Comparison of ENCODE assay signal across 9 mouse cellular contexts in the genomic region with DNA sequence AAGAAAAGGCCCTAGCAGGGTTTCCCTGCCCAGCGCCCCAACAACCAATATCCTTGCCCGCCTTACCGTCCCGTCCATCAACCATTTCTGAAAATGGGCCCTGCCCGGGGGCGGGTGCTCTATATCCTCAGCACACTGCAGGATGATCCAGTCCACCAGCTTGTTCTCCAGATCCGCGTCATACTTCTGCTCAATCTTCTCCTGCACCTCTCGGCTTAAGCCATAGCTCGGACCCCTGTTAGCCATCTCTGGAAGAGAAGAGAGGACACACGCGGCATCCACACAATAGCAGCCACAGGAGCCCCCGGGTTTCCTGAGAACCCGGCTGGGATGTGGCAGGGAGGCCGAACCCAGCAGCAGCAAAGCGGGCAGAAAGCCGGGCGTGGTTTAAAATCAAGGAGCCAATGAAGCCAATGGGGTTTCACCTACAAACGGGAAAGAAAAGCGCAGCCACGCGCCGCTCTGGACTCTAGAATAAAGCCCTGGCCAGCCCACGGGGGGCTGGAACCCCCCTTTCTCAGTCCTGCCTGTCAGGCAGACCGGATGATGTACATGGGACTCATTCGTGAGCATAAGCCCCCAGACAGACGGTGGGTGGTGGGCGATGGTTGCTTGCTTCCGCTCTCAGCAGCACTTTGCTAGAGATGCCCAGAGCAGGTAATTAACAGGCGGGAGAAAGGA. TPM values are rescaled to one million over a fixed set of nuclear protein-coding genes. Genes with fewer than 3 reads are reported as not detected.
DNase-seq lines count a peak whose midpoint lies in the region; ATAC-seq and TF ChIP-seq lines count a peak whose summit lies in the region.
"Had no signal": no experiment of that assay in that cellular context is flagged by ENCODE, and none has a peak within 500 bp of the region (broad histone marks: within the 10 kb centered on the region; RNA-seq: fewer than 3 reads in every experiment).

A gene (minus strand): TSS at position 548 of the 681 bp plus-strand sequence.

- H3K4me1 ChIP-seq in kidney, embryonic 15.5 days = peaks cover 14% of the 10 kb centered on the region
- H3K4me1 ChIP-seq in intestine, postnatal 0 days (replicated peaks; ENCODE audit: control insufficient read depth, insufficient read depth, low read length) = no peaks in the 10 kb centered on the region
- peaks cover 46% of the 10 kb centered on the region for H3K4me1 ChIP-seq in neural tube, embryonic 15.5 days

- 0 out of 2 replicates have a peak within 1 kb of the TSS, but pooled peaks have one; percentile 4 for H3K27ac ChIP-seq in kidney, embryonic 15.5 days
- no peak within 1 kb of the TSS for H3K27ac ChIP-seq in intestine, postnatal 0 days (ENCODE audit: low read depth, low read length)
- H3K27ac ChIP-seq in neural tube, embryonic 15.5 days (replicated peaks) = peak within 1 kb of the TSS; percentile 97

- no peaks in the 10 kb centered on the region for H3K27me3 ChIP-seq in kidney, embryonic 15.5 days
- H3K27me3 ChIP-seq in intestine, postnatal 0 days (replicated peaks; ENCODE audit: control insufficient read depth, insufficient read depth, low read length) = no peaks in the 10 kb centered on the region
- no peaks in the 10 kb centered on the region for H3K27me3 ChIP-seq in neural tube, embryonic 15.5 days (replicated peaks)

- H3K4me3 ChIP-seq in kidney, embryonic 15.5 days (replicated peaks) = peak within 1 kb of the TSS; percentile 51
- peak within 1 kb of the TSS; percentile 44 for H3K4me3 ChIP-seq in intestine, postnatal 0 days (ENCODE audit: low read depth, low read length)
- H3K4me3 ChIP-seq in neural tube, embryonic 15.5 days (replicated peaks) = peak within 1 kb of the TSS; percentile 64

- H3K9me3 ChIP-seq in kidney, embryonic 15.5 days (replicated peaks) = no peaks in the 10 kb centered on the region
- H3K9me3 ChIP-seq in intestine, postnatal 0 days (ENCODE audit: control insufficient read depth) = no peaks in the 10 kb centered on the region
- no peaks in the 10 kb centered on the region for H3K9me3 ChIP-seq in neural tube, embryonic 15.5 days (replicated peaks)
- H3K9me3 ChIP-seq: G1E had no signal

- 2% methylated on average over 30 of the region's 30 CpGs for WGBS in kidney, embryonic 15.5 days
- WGBS in intestine, postnatal 0 days = 3% methylated on average over 30 of the region's 30 CpGs
- WGBS in neural tube, embryonic 15.5 days = under 1% methylated on average over 30 of the region's 30 CpGs

- H3K9ac ChIP-seq in kidney, embryonic 15.5 days = peak within 1 kb of the TSS; percentile 50
- peak within 1 kb of the TSS; percentile 26; the same call in 1 of the 2 replicates for H3K9ac ChIP-seq in intestine, postnatal 0 days (ENCODE audit: low read depth, low read length)
- peak within 1 kb of the TSS; percentile 79 for H3K9ac ChIP-seq in neural tube, embryonic 15.5 days (replicated peaks)

- peaks cover 9% of the 10 kb centered on the region for H3K36me3 ChIP-seq in kidney, embryonic 15.5 days
- H3K36me3 ChIP-seq in intestine, postnatal 0 days (ENCODE audit: control insufficient read depth, insufficient read depth) = no peaks in the 10 kb centered on the region
- peaks cover 12% of the 10 kb centered on the region for H3K36me3 ChIP-seq in neural tube, embryonic 15.5 days

- peak; percentile 79 for ATAC-seq in kidney, embryonic 15.5 days (replicated peaks; ENCODE audit: low FRiP score)
- ATAC-seq in intestine, postnatal 0 days = peak; percentile 28; the same call in 1 of the 2 replicates
- ATAC-seq in neural tube, embryonic 15.5 days (ENCODE audit: low FRiP score) = peak; percentile 84

- DNase-seq in kidney, adult 18-20 months = no peak
- peak; percentile 81 for DNase-seq in cerebellum, adult 8-10 months
- peak; percentile 54 for DNase-seq in forelimb bud, embryonic 11.5 days (ENCODE audit: low read depth, low spot score)
- peak; percentile 10 for DNase-seq in liver
- no peak for DNase-seq in gastrocnemius, postnatal 25 days

- H3K4me2 ChIP-seq in kidney, embryonic 15.5 days = peak within 1 kb of the TSS; percentile 86
- peak within 1 kb of the TSS; percentile 82 for H3K4me2 ChIP-seq in intestine, postnatal 0 days (replicated peaks; ENCODE audit: low read depth)
- H3K4me2 ChIP-seq in neural tube, embryonic 15.5 days = peak within 1 kb of the TSS; percentile 72

- no peak for TF ChIP-seq CTCF in intestine, postnatal 0 days (IDR thresholded peaks at IDR 0.05; ENCODE audit: low read depth)

RNA-seq across cellular contexts. Expression of the gene that starts here (rescaled TPM):
- polyA plus RNA-seq in kidney, embryonic 15.5 days (2015; fragmentation: Nextera tagmentation; extraction: Ambion mirVana) = 7.9 and 13.4 TPM in 2 replicates
- 10.7 and 13.7 TPM in 2 replicates for polyA plus RNA-seq in intestine, postnatal 0 days (2015; fragmentation: Nextera tagmentation; extraction: Ambion mirVana)
- polyA plus RNA-seq in neural tube, embryonic 15.5 days (2015; fragmentation: Nextera tagmentation; extraction: Ambion mirVana) = 451 and 532 TPM in 2 replicates
- under 1 TPM; 0.28 to 0.56 TPM for total RNA-seq in gastrocnemius, postnatal 25 days (2021)
- total RNA-seq: G1E had no signal
- polyA plus RNA-seq: G1E had no signal

Comparison
In these comparisons a context has a peak if more than half of its experiments do, and no peak if none do; other contexts are left out.
1. RNA of the gene that starts here (polyA plus RNA-seq): 451 to 532 TPM in neural tube, embryonic 15.5 days; 10.7 to 13.7 TPM in intestine, postnatal 0 days and 7.9 to 13.4 TPM in kidney, embryonic 15.5 days; every median in the first group is over 10 times any median in the second.
2. ATAC-seq: peak in every context shown above with its lines; median percentile 84 in neural tube, embryonic 15.5 days; 79 in kidney, embryonic 15.5 days; 28 in intestine, postnatal 0 days.
3. H3K9ac ChIP-seq: peak in every context shown above with its lines; median percentile 79 in neural tube, embryonic 15.5 days; 50 in kidney, embryonic 15.5 days; 26 in intestine, postnatal 0 days.
4. DNase-seq: peak in cerebellum, adult 8-10 months (single experiment), forelimb bud, embryonic 11.5 days (single experiment) and liver (single experiment); none in kidney, adult 18-20 months (single experiment) and gastrocnemius, postnatal 25 days (single experiment).
5. Peak in every context shown above with its lines, with median percentiles within 50 percentile points of each other: H3K4me2 ChIP-seq and H3K4me3 ChIP-seq.